Mouse (Mus musculus) heart, postnatal 10 days (tissue): ENCODE results near the gene Adora3. TPM values are rescaled to one million over a fixed set of nuclear protein-coding genes. Genes with fewer than 3 reads are reported as not detected.
A peak's percentile ranks its signal among the peaks of the same experiment; 100 is the strongest.

Experiments used
- DNase-seq, 2 experiments: peaks; one replicate each; pipeline ENCODE4 v3.0.0; 2021
- intact Hi-C: fragments of 180-260 bp; cut with DNase I; formaldehyde crosslinking; loops from one replicate; pipeline ENCODE4 v1.15.1; 2025
- total RNA-seq, 2 experiments: library from RNA; stranded (reverse); gene quantifications; 2 replicates each; pipeline ENCODE4 v1.2.3; 2021

Gene Adora3
- total RNA-seq, 2 experiments from 2014 or later: 0.26 TPM; not detected in 1

DNA sequence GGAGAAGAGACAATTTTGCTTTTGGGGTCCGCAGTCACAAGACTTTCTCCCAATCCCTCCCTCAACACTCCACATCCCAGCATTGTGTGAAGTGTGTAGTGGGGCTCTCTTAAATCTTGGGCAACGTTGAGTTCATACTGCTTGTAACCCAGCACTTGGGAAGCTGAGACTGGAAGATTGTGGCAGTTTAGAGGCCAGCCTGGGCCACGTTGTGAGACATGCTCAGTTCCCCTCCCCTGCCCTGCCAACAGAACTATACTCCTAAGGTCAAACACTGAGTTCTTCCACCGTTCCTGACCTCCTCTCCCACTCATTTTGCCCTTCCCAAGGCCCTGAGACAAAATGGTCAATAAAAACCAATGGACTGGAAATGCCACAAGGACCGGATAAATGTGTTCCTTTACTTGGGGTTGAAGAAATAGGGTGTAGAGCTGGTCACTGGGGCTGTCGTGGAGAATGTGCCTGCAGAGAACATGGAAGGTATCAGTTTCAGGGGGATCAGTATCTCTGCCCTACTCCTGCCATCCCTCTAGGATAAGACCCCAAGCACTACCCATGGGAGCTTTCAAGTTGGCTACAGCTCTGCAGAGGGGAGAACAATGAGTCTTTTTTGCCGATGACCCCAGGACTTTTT is 57.0 kb downstream of the Adora3 start:
- DNase-seq: no peak
- intact Hi-C loops: no loop called here

DNA sequence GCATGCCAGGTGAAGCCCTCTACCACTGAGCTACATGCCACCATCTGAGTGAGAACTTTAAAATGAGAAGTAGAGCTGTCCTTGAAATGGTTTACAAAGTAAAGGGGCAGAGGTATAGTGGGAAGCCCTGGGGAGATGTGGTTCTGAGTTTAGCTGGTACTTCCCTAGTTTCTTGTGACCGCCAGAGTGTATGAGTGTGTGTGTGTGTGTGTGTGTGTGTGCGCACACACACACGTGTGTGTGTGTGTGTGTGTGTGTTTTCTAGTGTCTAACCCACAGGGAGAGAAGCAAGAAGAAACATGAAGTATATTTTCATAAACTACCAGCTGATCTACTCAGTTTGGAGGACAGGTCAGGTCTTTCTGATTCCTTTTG is 57.5 kb downstream of the Adora3 start:
- no peak for DNase-seq
- intact Hi-C loops: no loop called here

- intact Hi-C loops: no loop called here
- no peak for DNase-seq
Measured at GRCm38 (mm10) chr3:105928781-105929180, 58.1 kb downstream of the Adora3 start.

GRCm38 (mm10) chr3:105929821-105930220 is 59.2 kb downstream of the Adora3 start:
- intact Hi-C loops: no loop called here

DNA sequence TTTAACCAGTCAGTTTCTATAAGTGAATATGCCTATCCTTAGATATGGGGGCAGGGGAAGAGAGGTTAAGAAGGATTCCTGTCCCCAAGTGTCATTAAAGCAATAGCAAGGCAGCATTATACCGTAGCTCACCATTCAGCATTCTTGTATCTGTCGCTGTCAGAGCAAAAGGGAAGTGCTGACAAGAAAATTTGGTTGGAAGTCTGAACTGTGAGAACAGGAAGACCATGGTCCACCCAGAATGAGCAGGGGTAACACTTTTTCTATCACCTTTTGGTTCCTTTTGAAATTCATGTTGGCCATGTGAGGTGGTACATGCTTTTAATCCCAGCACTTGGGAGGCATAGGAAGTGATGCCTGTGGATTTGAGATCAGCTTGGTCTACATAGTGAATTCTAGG is 60.4 kb downstream of the Adora3 start:
- intact Hi-C loops: no loop called here
- no peak for DNase-seq

More at GRCm38 (mm10) chr3:105929821-105930220, 59.2 kb downstream of the Adora3 start:
- no peak for DNase-seq

DNA sequence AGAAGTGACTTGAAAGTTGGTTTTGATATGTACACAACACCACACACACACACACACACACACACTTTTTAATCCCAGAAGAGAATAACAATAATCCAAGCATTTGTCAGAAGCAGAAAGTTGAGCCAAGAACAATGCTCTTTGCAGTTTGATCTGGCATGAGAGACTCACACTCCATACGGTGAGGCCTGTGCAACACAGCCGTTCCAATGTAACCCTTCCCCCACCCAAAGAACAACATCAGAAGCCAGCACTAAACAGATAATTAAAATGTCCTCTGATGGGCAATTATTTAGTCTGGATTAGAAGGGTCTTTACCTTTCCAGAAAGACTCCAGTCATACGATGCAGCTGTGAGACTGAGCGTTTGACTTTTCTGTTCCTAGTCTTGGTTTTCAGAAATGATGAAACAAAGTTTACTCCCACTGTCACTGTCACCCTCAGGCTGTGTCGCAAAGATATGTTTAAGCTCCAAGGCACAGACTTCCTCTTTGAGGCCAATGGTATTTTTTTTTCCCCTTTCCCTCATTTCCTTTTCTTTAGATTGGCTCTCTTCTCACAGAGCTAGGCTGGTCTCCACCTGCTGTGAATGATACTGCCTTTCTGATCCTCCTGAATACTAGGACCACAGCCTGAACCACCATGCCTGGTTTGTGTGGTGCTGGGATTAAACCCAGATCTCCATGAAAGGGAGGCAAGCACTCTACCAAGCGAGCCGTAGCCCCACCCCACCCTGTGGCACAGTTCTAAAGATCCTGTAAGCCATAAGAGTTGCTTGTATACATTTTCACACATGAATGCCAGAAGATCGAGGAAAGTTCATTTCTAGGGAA is 61.8 kb downstream of the Adora3 start, which contains the start of gene I830077J02Rik:
Gene I830077J02Rik, minus strand, starts transcription at position 425 of the 832 bp plus-strand sequence.
- no peak for DNase-seq
- intact Hi-C loops: no loop called here

GRCm38 (mm10) chr3:105933926-105934325 is 63.3 kb downstream of the Adora3 start:
- intact Hi-C loops: no loop called here
- no peak for DNase-seq

DNA sequence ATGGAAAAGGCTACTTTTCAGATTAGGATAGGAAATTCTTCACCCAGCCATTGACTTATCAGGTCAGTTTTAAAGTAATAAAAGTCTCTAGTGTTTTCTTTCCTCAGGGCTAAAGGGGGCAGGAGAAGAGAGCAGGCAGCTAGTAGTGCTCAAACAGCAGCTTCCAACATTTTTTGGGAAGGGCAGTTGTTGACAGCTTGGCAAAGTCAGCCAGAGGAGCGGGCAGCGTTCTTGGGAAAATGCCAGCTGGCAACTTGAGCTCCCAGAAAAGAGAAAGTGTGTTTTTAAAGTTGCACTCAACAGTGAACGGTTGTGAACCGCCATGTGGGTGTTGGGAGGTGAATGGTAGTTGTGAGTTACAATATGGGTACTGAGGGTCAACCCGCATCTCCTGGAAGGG is 64.4 kb downstream of the Adora3 start:
- intact Hi-C loops: no loop called here
- peak; percentile 83 to 85 for DNase-seq

DNA sequence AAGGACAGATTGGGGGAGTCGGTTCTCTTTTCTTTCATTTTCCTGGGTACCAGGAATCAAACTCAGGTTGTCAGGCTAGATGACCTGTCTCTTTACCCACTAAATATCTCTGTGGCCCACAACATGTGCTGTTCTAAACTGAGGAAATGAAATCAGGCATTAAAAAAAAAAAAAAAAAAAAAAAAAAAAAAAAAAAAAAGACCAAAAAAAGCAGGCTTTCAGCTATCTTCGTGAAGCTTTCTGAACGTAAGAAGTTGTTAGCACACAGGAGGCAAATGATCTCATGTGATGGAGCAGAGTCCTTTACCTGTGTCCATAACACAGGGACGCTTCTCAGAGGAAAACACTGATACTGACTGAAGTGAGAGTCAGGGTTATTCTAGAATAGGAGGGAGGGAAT is 65.5 kb downstream of the Adora3 start:
- intact Hi-C loops: no loop called here
- DNase-seq: no peak

- intact Hi-C loops: no loop called here
- DNase-seq: no peak
Measured at GRCm38 (mm10) chr3:105951348-105951747, 80.7 kb downstream of the Adora3 start.

DNA sequence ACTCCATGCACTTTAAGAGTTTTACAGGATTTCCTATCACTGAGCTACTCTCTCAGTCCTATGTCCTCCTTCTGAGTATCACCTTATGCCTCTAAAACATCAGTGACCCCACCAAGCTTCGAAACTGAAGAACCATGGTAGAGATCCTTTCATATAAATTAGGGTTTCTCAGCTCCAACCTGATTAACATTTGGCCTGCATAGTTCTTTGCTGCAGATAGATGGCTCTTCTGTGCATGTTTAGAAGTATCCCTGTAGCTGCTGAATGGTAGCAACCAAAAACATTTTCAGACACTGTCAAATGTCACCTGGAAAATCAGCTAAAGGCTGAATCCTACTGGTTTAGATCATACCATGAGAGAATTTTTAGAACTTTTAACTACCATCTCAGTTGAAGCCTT is 86.6 kb downstream of the Adora3 start:
- intact Hi-C loops: loop anchor here (5.0 kb wide), 1 partner anchor 280 kb away; no protein-coding TSS in a partner anchor
- DNase-seq: no peak

DNA sequence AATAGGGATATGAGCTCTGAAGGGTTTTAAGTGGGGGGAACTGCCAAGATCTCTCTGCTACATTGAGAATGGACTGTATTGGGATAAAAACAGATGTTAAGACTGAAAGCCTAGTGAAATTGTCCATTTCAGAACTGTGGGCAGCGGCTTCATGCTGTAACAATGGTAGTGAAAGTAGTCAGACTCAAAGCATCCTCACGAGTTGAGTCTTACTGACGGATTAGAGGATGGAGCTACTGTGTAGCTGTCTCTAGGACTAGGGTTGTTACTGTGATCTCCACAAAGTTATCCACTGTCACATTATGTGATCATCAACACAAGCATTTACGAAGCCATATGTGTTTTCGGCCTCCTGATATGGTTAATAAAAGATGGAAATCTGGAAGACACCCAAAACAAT is 87.5 kb downstream of the Adora3 start:
- no peak for DNase-seq
- intact Hi-C loops: loop anchor here (5.0 kb wide), 1 partner anchor 281 kb away; no protein-coding TSS in a partner anchor

Other genes starting within 250 kb of the Adora3 start
- 10 to 100 TPM; 13.0 to 13.3 TPM for gene Ddx20, start 183.3 kb upstream of the Adora3 start, total RNA-seq
- gene Inka2, start 166.3 kb upstream of the Adora3 start, total RNA-seq: 10 to 100 TPM; 27.1 to 34.8 TPM
- 100 to 1,000 TPM; 127 to 130 TPM for gene Rap1a, start 69.5 kb upstream of the Adora3 start, total RNA-seq
- gene Tmigd3, start within 50 bp of the Adora3 start, total RNA-seq: not detected
- 1 to 10 TPM in 1 of 2 experiments, under 1 TPM in 1; 0.69 to 1.3 TPM for gene I830077J02Rik, start 61.8 kb downstream of the Adora3 start, total RNA-seq
- gene Wdr77, start 88.5 kb downstream of the Adora3 start, total RNA-seq: 10 to 100 TPM; 47.7 to 54.4 TPM
- gene Atp5f1, start 89.2 kb downstream of the Adora3 start, total RNA-seq: 100 to 1,000 TPM; 916 to 930 TPM
- gene Ovgp1, start 102.9 kb downstream of the Adora3 start, total RNA-seq: under 1 TPM; 0.15 to 0.24 TPM
- gene Pifo, start 143.8 kb downstream of the Adora3 start, total RNA-seq: not detected
- not detected for gene Chil5, start 162.0 kb downstream of the Adora3 start, total RNA-seq
- gene Chia1, start 242.4 kb downstream of the Adora3 start, total RNA-seq: not detected